14 mouse cellular contexts compared by ENCODE assay signal in the genomic region with DNA sequence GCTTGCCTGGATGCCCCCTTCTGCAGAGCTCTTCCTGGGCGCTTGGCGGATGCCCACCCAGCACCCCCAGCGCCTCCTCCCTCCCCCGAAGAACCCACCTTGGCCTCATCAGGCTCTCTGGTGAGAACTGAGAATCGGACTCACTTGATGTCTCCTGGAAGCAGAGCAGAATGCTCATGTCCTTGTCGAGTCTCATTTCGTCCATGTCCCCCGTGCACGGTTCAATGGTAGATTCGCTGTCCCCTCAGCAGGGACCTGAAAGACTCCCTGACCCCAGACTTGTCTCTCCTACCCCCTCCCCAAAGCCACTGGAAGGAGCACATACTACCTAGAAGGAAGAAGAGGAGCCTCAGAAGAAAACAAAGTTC. TPM values are rescaled to one million over a fixed set of nuclear protein-coding genes. Genes with fewer than 3 reads are reported as not detected.
DNase-seq lines count a peak whose midpoint lies in the region; ATAC-seq and TF ChIP-seq lines count a peak whose summit lies in the region.
"Had no signal": no experiment of that assay in that cellular context is flagged by ENCODE, and none has a peak within 500 bp of the region (broad histone marks: within the 10 kb centered on the region; RNA-seq: fewer than 3 reads in every experiment).

No protein-coding gene starts in this region.

- H3K4me2 ChIP-seq in hindbrain, embryonic 11.5 days (replicated peaks; ENCODE audit: low read depth, low read length): peak overlapping the region; percentile 28
- no peak overlapping the region for H3K4me2 ChIP-seq in midbrain, embryonic 11.5 days
- H3K4me2 ChIP-seq in midbrain, embryonic 14.5 days (ENCODE audit: low read length): no peak overlapping the region
- 0 out of 2 replicates have a peak overlapping the region, but pooled peaks have one; percentile 17 for H3K4me2 ChIP-seq in limb, embryonic 12.5 days
- peak overlapping the region; percentile 50 for H3K4me2 ChIP-seq in stomach, postnatal 0 days (replicated peaks; ENCODE audit: low read depth)
- H3K4me2 ChIP-seq: embryonic facial prominence, embryonic 15.5 days; forebrain, embryonic 15.5 days had no signal

- peaks cover 95% of the 10 kb centered on the region for H3K27me3 ChIP-seq in hindbrain, embryonic 11.5 days (ENCODE audit: control insufficient read depth, insufficient read depth, low read length)
- peaks cover 100% of the 10 kb centered on the region for H3K27me3 ChIP-seq in hindbrain, embryonic 10.5 days (ENCODE audit: insufficient read depth, poor library complexity, severe bottlenecking)
- peaks cover 100% of the 10 kb centered on the region for H3K27me3 ChIP-seq in midbrain, embryonic 11.5 days (ENCODE audit: control insufficient read depth, insufficient read depth, low read length)
- peaks cover 100% of the 10 kb centered on the region for H3K27me3 ChIP-seq in midbrain, embryonic 14.5 days (ENCODE audit: control insufficient read depth, insufficient read depth, low read length)
- peaks cover 100% of the 10 kb centered on the region for H3K27me3 ChIP-seq in limb, embryonic 12.5 days
- peaks cover 3% of the 10 kb centered on the region; the same call in 1 of the 2 replicates for H3K27me3 ChIP-seq in stomach, postnatal 0 days (ENCODE audit: control insufficient read depth, insufficient read depth, low read length)

- WGBS in hindbrain, embryonic 11.5 days: 3% methylated on average over 8 of the region's 10 CpGs
- WGBS in hindbrain, embryonic 10.5 days: 2% methylated on average over 10 of the region's 10 CpGs
- 5% methylated on average over 10 of the region's 10 CpGs for WGBS in midbrain, embryonic 11.5 days
- under 1% methylated on average over 10 of the region's 10 CpGs for WGBS in midbrain, embryonic 14.5 days
- 14% methylated on average over 10 of the region's 10 CpGs for WGBS in limb, embryonic 12.5 days
- WGBS in stomach, postnatal 0 days: 24% methylated on average over 9 of the region's 10 CpGs

- H3K9me3 ChIP-seq in hindbrain, embryonic 11.5 days (ENCODE audit: control insufficient read depth, low read length): no peaks in the 10 kb centered on the region
- no peaks in the 10 kb centered on the region for H3K9me3 ChIP-seq in hindbrain, embryonic 10.5 days
- no peaks in the 10 kb centered on the region for H3K9me3 ChIP-seq in midbrain, embryonic 11.5 days (ENCODE audit: control insufficient read depth, low read length)
- H3K9me3 ChIP-seq in midbrain, embryonic 14.5 days (ENCODE audit: control insufficient read depth, low read length): no peaks in the 10 kb centered on the region
- no peaks in the 10 kb centered on the region for H3K9me3 ChIP-seq in limb, embryonic 12.5 days
- no peaks in the 10 kb centered on the region for H3K9me3 ChIP-seq in stomach, postnatal 0 days (ENCODE audit: control insufficient read depth, low read length)
- H3K9me3 ChIP-seq: embryonic facial prominence, embryonic 15.5 days; forebrain, embryonic 15.5 days had no signal

- DNase-seq in hindbrain, embryonic 11.5 days (ENCODE audit: low spot score): no peak
- no peak for DNase-seq in hindbrain, embryonic 10.5 days (ENCODE audit: low spot score)
- peak; percentile 94 for DNase-seq in midbrain, embryonic 11.5 days (ENCODE audit: low spot score, missing footprints)
- DNase-seq in midbrain, embryonic 14.5 days: no peak
- no peak for DNase-seq in stomach, postnatal 0 days (ENCODE audit: low spot score)
- no peak for DNase-seq in urinary bladder, adult 18-20 months (ENCODE audit: low spot score in 2 of 2)
- DNase-seq: cerebellum, postnatal 14 days; gastrocnemius, postnatal 36 days; heart, postnatal 36 days had no signal

- H3K27ac ChIP-seq in hindbrain, embryonic 11.5 days (ENCODE audit: low read depth, low read length): 0 out of 2 replicates have a peak overlapping the region, but pooled peaks have one; percentile 42
- no peak overlapping the region for H3K27ac ChIP-seq in hindbrain, embryonic 10.5 days
- no peak overlapping the region for H3K27ac ChIP-seq in midbrain, embryonic 11.5 days (ENCODE audit: low read depth, low read length)
- H3K27ac ChIP-seq in midbrain, embryonic 14.5 days (replicated peaks; ENCODE audit: low read depth, low read length): no peak overlapping the region
- no peak overlapping the region for H3K27ac ChIP-seq in limb, embryonic 12.5 days
- peak overlapping the region; percentile 26 for H3K27ac ChIP-seq in stomach, postnatal 0 days (replicated peaks)
- H3K27ac ChIP-seq: embryonic facial prominence, embryonic 15.5 days; forebrain, embryonic 15.5 days had no signal

- peak overlapping the region; percentile 33 for H3K4me3 ChIP-seq in hindbrain, embryonic 11.5 days (ENCODE audit: low read depth, low read length)
- no peak overlapping the region for H3K4me3 ChIP-seq in hindbrain, embryonic 10.5 days
- no peak overlapping the region for H3K4me3 ChIP-seq in midbrain, embryonic 11.5 days (ENCODE audit: low read depth, low read length)
- H3K4me3 ChIP-seq in midbrain, embryonic 14.5 days (replicated peaks; ENCODE audit: low read depth, low read length): no peak overlapping the region
- peak overlapping the region; percentile 7; the same call in 1 of the 2 replicates for H3K4me3 ChIP-seq in limb, embryonic 12.5 days (replicated peaks)
- H3K4me3 ChIP-seq in stomach, postnatal 0 days (ENCODE audit: low read depth, low read length): peak overlapping the region; percentile 54
- H3K4me3 ChIP-seq: embryonic facial prominence, embryonic 15.5 days; forebrain, embryonic 15.5 days had no signal

- no peaks in the 10 kb centered on the region for H3K36me3 ChIP-seq in hindbrain, embryonic 11.5 days (ENCODE audit: control insufficient read depth, insufficient read depth, low read length)
- H3K36me3 ChIP-seq in hindbrain, embryonic 10.5 days: no peaks in the 10 kb centered on the region
- no peaks in the 10 kb centered on the region for H3K36me3 ChIP-seq in midbrain, embryonic 11.5 days (ENCODE audit: control insufficient read depth, insufficient read depth, low read length)
- H3K36me3 ChIP-seq in midbrain, embryonic 14.5 days (ENCODE audit: control insufficient read depth, insufficient read depth, low read length): no peaks in the 10 kb centered on the region
- no peaks in the 10 kb centered on the region for H3K36me3 ChIP-seq in limb, embryonic 12.5 days
- H3K36me3 ChIP-seq in stomach, postnatal 0 days (ENCODE audit: control insufficient read depth, insufficient read depth, low read length): no peaks in the 10 kb centered on the region
- H3K36me3 ChIP-seq: embryonic facial prominence, embryonic 15.5 days; forebrain, embryonic 15.5 days had no signal

- TF ChIP-seq CTCF in stomach, postnatal 0 days (IDR thresholded peaks at IDR 0.05; ENCODE audit: low read depth): no peak

- H3K9ac ChIP-seq in hindbrain, embryonic 11.5 days (ENCODE audit: low read depth, low read length): peak overlapping the region; percentile 32; the same call in 1 of the 2 replicates
- no peak overlapping the region for H3K9ac ChIP-seq in midbrain, embryonic 11.5 days (ENCODE audit: low read length)
- H3K9ac ChIP-seq in midbrain, embryonic 14.5 days (replicated peaks; ENCODE audit: low read length): no peak overlapping the region
- H3K9ac ChIP-seq in limb, embryonic 12.5 days (replicated peaks): no peak overlapping the region
- peak overlapping the region; percentile 68; the same call in 1 of the 2 replicates for H3K9ac ChIP-seq in stomach, postnatal 0 days (ENCODE audit: low read length)
- H3K9ac ChIP-seq: embryonic facial prominence, embryonic 15.5 days; forebrain, embryonic 15.5 days had no signal

- no peak for TF ChIP-seq EP300 in stomach, postnatal 0 days (optimal IDR thresholded peaks at IDR 0.05)

- no peaks in the 10 kb centered on the region for H3K4me1 ChIP-seq in hindbrain, embryonic 11.5 days (replicated peaks; ENCODE audit: control insufficient read depth, insufficient read depth, low read length)
- H3K4me1 ChIP-seq in hindbrain, embryonic 10.5 days (replicated peaks): peaks cover 22% of the 10 kb centered on the region
- no peaks in the 10 kb centered on the region for H3K4me1 ChIP-seq in midbrain, embryonic 11.5 days (ENCODE audit: control insufficient read depth, insufficient read depth, low read length)
- no peaks in the 10 kb centered on the region for H3K4me1 ChIP-seq in midbrain, embryonic 14.5 days (ENCODE audit: control insufficient read depth, insufficient read depth, low read length)
- peaks cover 24% of the 10 kb centered on the region for H3K4me1 ChIP-seq in limb, embryonic 12.5 days (replicated peaks)
- no peaks in the 10 kb centered on the region for H3K4me1 ChIP-seq in stomach, postnatal 0 days (replicated peaks; ENCODE audit: control insufficient read depth, insufficient read depth)

- ATAC-seq in hindbrain, embryonic 11.5 days (ENCODE audit: low FRiP score): no peak
- ATAC-seq in midbrain, embryonic 11.5 days (ENCODE audit: low FRiP score): no peak
- ATAC-seq in midbrain, embryonic 14.5 days (ENCODE audit: low FRiP score, low TSS enrichment): no peak
- ATAC-seq in limb, embryonic 12.5 days (ENCODE audit: insufficient number of reproducible peaks, insufficient read depth, low FRiP score, low TSS enrichment, low read depth): no peak
- no peak for ATAC-seq in stomach, postnatal 0 days (ENCODE audit: low FRiP score, low TSS enrichment)
- no peak for ATAC-seq in inflammation-experienced regulatory T-cells, adult 6 months
- ATAC-seq: forebrain, embryonic 15.5 days had no signal

RNA-seq across cellular contexts. Expression of a gene that starts 2.1 kb away (rescaled TPM):
- polyA plus RNA-seq in hindbrain, embryonic 11.5 days (2014; fragmentation: Nextera tagmentation; extraction: Ambion mirVana): 33.1 and 42.5 TPM in 2 replicates
- polyA plus RNA-seq in hindbrain, embryonic 10.5 days (2016; fragmentation: Nextera tagmentation; extraction: Ambion mirVana): 0.14 and 6.3 TPM in 2 replicates
- polyA plus RNA-seq in midbrain, embryonic 11.5 days (2014; fragmentation: Nextera tagmentation; extraction: Ambion mirVana): not detected in 2 replicates
- not detected in 2 replicates for polyA plus RNA-seq in midbrain, embryonic 14.5 days (2014; fragmentation: Nextera tagmentation; extraction: Ambion mirVana)
- polyA plus RNA-seq in limb, embryonic 12.5 days (2016; fragmentation: Nextera tagmentation; extraction: Ambion mirVana): 0.83 and 2.1 TPM in 2 replicates
- 7.5 and 8.2 TPM in 2 replicates for polyA plus RNA-seq in stomach, postnatal 0 days (2015; fragmentation: Nextera tagmentation; extraction: Ambion mirVana)
- polyA plus RNA-seq in inflammation-experienced regulatory T-cells, adult 6 months (2017; shearing (Covaris generic)): not detected
- polyA plus RNA-seq: C2C12; embryonic facial prominence, embryonic 15.5 days; forebrain, embryonic 15.5 days had no signal

RNA-seq across cellular contexts. Expression of a gene that starts 8.8 kb away (rescaled TPM):
- polyA plus RNA-seq in hindbrain, embryonic 11.5 days (2014; fragmentation: Nextera tagmentation; extraction: Ambion mirVana): 15.9 and 38.5 TPM in 2 replicates
- 0.31 TPM in 1 of 2 replicates, not detected in the other for polyA plus RNA-seq in hindbrain, embryonic 10.5 days (2016; fragmentation: Nextera tagmentation; extraction: Ambion mirVana)
- polyA plus RNA-seq in midbrain, embryonic 11.5 days (2014; fragmentation: Nextera tagmentation; extraction: Ambion mirVana): not detected in 2 replicates
- polyA plus RNA-seq in midbrain, embryonic 14.5 days (2014; fragmentation: Nextera tagmentation; extraction: Ambion mirVana): not detected in 2 replicates
- polyA plus RNA-seq in limb, embryonic 12.5 days (2016; fragmentation: Nextera tagmentation; extraction: Ambion mirVana): 1.0 and 1.1 TPM in 2 replicates
- polyA plus RNA-seq in stomach, postnatal 0 days (2015; fragmentation: Nextera tagmentation; extraction: Ambion mirVana): 6.9 and 7.9 TPM in 2 replicates
- not detected for polyA plus RNA-seq in inflammation-experienced regulatory T-cells, adult 6 months (2017; shearing (Covaris generic))
- polyA plus RNA-seq: embryonic facial prominence, embryonic 15.5 days; forebrain, embryonic 15.5 days had no signal

RNA-seq across cellular contexts. Expression of a gene that starts 14.6 kb away (rescaled TPM):
- 4.0 and 11.2 TPM in 2 replicates for polyA plus RNA-seq in hindbrain, embryonic 11.5 days (2014; fragmentation: Nextera tagmentation; extraction: Ambion mirVana)
- not detected in 2 replicates for polyA plus RNA-seq in hindbrain, embryonic 10.5 days (2016; fragmentation: Nextera tagmentation; extraction: Ambion mirVana)
- not detected in 2 replicates for polyA plus RNA-seq in midbrain, embryonic 11.5 days (2014; fragmentation: Nextera tagmentation; extraction: Ambion mirVana)
- not detected in 2 replicates for polyA plus RNA-seq in midbrain, embryonic 14.5 days (2014; fragmentation: Nextera tagmentation; extraction: Ambion mirVana)
- 1.8 and 2.1 TPM in 2 replicates for polyA plus RNA-seq in limb, embryonic 12.5 days (2016; fragmentation: Nextera tagmentation; extraction: Ambion mirVana)
- polyA plus RNA-seq in stomach, postnatal 0 days (2015; fragmentation: Nextera tagmentation; extraction: Ambion mirVana): 5.5 and 6.0 TPM in 2 replicates
- not detected for polyA plus RNA-seq in inflammation-experienced regulatory T-cells, adult 6 months (2017; shearing (Covaris generic))
- polyA plus RNA-seq: embryonic facial prominence, embryonic 15.5 days; forebrain, embryonic 15.5 days had no signal

RNA-seq across cellular contexts. Expression of a gene that starts 17.0 kb away (rescaled TPM):
- 3.5 and 5.1 TPM in 2 replicates for polyA plus RNA-seq in hindbrain, embryonic 11.5 days (2014; fragmentation: Nextera tagmentation; extraction: Ambion mirVana)
- polyA plus RNA-seq in hindbrain, embryonic 10.5 days (2016; fragmentation: Nextera tagmentation; extraction: Ambion mirVana): 0.47 and 3.1 TPM in 2 replicates
- polyA plus RNA-seq in midbrain, embryonic 11.5 days (2014; fragmentation: Nextera tagmentation; extraction: Ambion mirVana): not detected in 2 replicates
- not detected in 2 replicates for polyA plus RNA-seq in midbrain, embryonic 14.5 days (2014; fragmentation: Nextera tagmentation; extraction: Ambion mirVana)
- polyA plus RNA-seq in limb, embryonic 12.5 days (2016; fragmentation: Nextera tagmentation; extraction: Ambion mirVana): 0.56 and 0.73 TPM in 2 replicates
- 1.2 and 1.6 TPM in 2 replicates for polyA plus RNA-seq in stomach, postnatal 0 days (2015; fragmentation: Nextera tagmentation; extraction: Ambion mirVana)
- 1 to 10 TPM in 2 of 3 experiments, under 1 TPM in 1; 0.92 to 1.5 (median 1.2) TPM for polyA plus RNA-seq in inflammation-experienced regulatory T-cells, adult 6 months (2017; shearing (Covaris generic))
- polyA plus RNA-seq: forebrain, embryonic 15.5 days had no signal

RNA-seq across cellular contexts. Expression of a gene that starts 19.3 kb away (rescaled TPM):
- polyA plus RNA-seq in hindbrain, embryonic 11.5 days (2014; fragmentation: Nextera tagmentation; extraction: Ambion mirVana): 3.1 and 7.0 TPM in 2 replicates
- 0.08 TPM in 1 of 2 replicates, not detected in the other for polyA plus RNA-seq in hindbrain, embryonic 10.5 days (2016; fragmentation: Nextera tagmentation; extraction: Ambion mirVana)
- polyA plus RNA-seq in midbrain, embryonic 11.5 days (2014; fragmentation: Nextera tagmentation; extraction: Ambion mirVana): not detected in 2 replicates
- not detected in 2 replicates for polyA plus RNA-seq in midbrain, embryonic 14.5 days (2014; fragmentation: Nextera tagmentation; extraction: Ambion mirVana)
- polyA plus RNA-seq in limb, embryonic 12.5 days (2016; fragmentation: Nextera tagmentation; extraction: Ambion mirVana): 0.24 and 0.40 TPM in 2 replicates
- 0.42 and 0.83 TPM in 2 replicates for polyA plus RNA-seq in stomach, postnatal 0 days (2015; fragmentation: Nextera tagmentation; extraction: Ambion mirVana)
- not detected for polyA plus RNA-seq in inflammation-experienced regulatory T-cells, adult 6 months (2017; shearing (Covaris generic))
- polyA plus RNA-seq: embryonic facial prominence, embryonic 15.5 days; forebrain, embryonic 15.5 days had no signal

Comparison
In these comparisons a context has a peak if more than half of its experiments do, and no peak if none do; other contexts are left out.
1. H3K27ac ChIP-seq: peak in hindbrain, embryonic 11.5 days (single experiment) and stomach, postnatal 0 days (single experiment); none in hindbrain, embryonic 10.5 days (single experiment), midbrain, embryonic 11.5 days (single experiment), midbrain, embryonic 14.5 days (single experiment) and limb, embryonic 12.5 days (single experiment).
2. H3K4me3 ChIP-seq: peak in hindbrain, embryonic 11.5 days (single experiment), limb, embryonic 12.5 days (single experiment) and stomach, postnatal 0 days (single experiment); none in hindbrain, embryonic 10.5 days (single experiment), midbrain, embryonic 11.5 days (single experiment) and midbrain, embryonic 14.5 days (single experiment).
3. H3K4me2 ChIP-seq: peak in hindbrain, embryonic 11.5 days (single experiment), limb, embryonic 12.5 days (single experiment) and stomach, postnatal 0 days (single experiment); none in midbrain, embryonic 11.5 days (single experiment) and midbrain, embryonic 14.5 days (single experiment).
4. H3K9ac ChIP-seq: peak in hindbrain, embryonic 11.5 days (single experiment) and stomach, postnatal 0 days (single experiment); none in midbrain, embryonic 11.5 days (single experiment), midbrain, embryonic 14.5 days (single experiment) and limb, embryonic 12.5 days (single experiment).